Mouse (Mus musculus) stomach, postnatal 0 days (tissue): ENCODE measurements around the gene Tmem214. TPM values are rescaled to one million over a fixed set of nuclear protein-coding genes. Genes with fewer than 3 reads are reported as not detected.

ENCODE experiments used
- ATAC-seq: fragments of 200-750 bp; cut with Nextera tagmentation; 2 replicates; pipeline ENCODE4 v1.8.0; 2017; ENCODE audit not compliant: low FRiP score, low TSS enrichment
- DNase-seq: peaks from one replicate; pipeline ENCODE4 v3.0.0-alpha.2; 2016; ENCODE audit warnings: low spot score
- H3K27ac ChIP-seq: fragments of 300-500 bp; sonication (generic); replicated peaks from 2 replicates; pipeline ENCODE4 v1.5.1; 2014; ENCODE audit warnings: mild to moderate bottlenecking, control low read depth
- H3K27me3 ChIP-seq: fragments of 300-500 bp; sonication (generic); 2 replicates; pipeline ENCODE4 v1.6.1; 2014; ENCODE audit warnings: low read length; ENCODE audit not compliant: control insufficient read depth, insufficient read depth
- H3K36me3 ChIP-seq: fragments of 300-500 bp; sonication (generic); 2 replicates; pipeline ENCODE4 v1.6.1; 2014; ENCODE audit warnings: low read length, mixed read lengths; ENCODE audit not compliant: control insufficient read depth, insufficient read depth
- H3K4me1 ChIP-seq: fragments of 300-500 bp; sonication (generic); replicated peaks from 2 replicates; pipeline ENCODE4 v1.6.1; 2014; ENCODE audit warnings: antibody characterized with exemption; ENCODE audit not compliant: control insufficient read depth, insufficient read depth
- H3K4me2 ChIP-seq: fragments of 300-500 bp; sonication (generic); replicated peaks from 2 replicates; pipeline ENCODE4 v1.6.1; 2014; ENCODE audit warnings: low read depth, mild to moderate bottlenecking, control low read depth, moderate library complexity
- H3K4me3 ChIP-seq: fragments of 300-500 bp; sonication (generic); 2 replicates; pipeline ENCODE4 v1.5.1; 2014; ENCODE audit warnings: low read depth, low read length, control low read depth
- H3K9ac ChIP-seq: fragments of 300-500 bp; sonication (generic); 2 replicates; pipeline ENCODE4 v1.6.1; 2014; ENCODE audit warnings: mild to moderate bottlenecking, low read length, control low read depth, mixed read lengths
- H3K9me3 ChIP-seq: fragments of 300-500 bp; sonication (generic); 2 replicates; pipeline ENCODE4 v1.6.1; 2016; ENCODE audit warnings: low read length; ENCODE audit not compliant: control insufficient read depth
- CTCF ChIP-seq: IDR thresholded peaks from 2 replicates; pipeline ENCODE4 v1.5.1; 2016; ENCODE audit warnings: antibody characterized with exemption, low read depth, mild to moderate bottlenecking, moderate library complexity
- EP300 ChIP-seq: optimal IDR thresholded peaks from 2 replicates; pipeline ENCODE3; 2016; ENCODE audit warnings: antibody characterized with exemption
- WGBS: fragments of 180-500 bp; shearing (Covaris S2); extraction: QIAGEN DNeasy Blood & Tissue Kit; methylation state at CpG from one replicate; pipeline ENCODE4 v1.1.7; 2014; 5-methylcytosine and 5-hydroxymethylcytosine counted together
- polyA plus RNA-seq: library from polyadenylated mRNA; unstranded; fragments of >200 nt; fragmentation: Nextera tagmentation; extraction: Ambion mirVana; gene quantifications from 2 replicates; pipeline ENCODE4 v1.2.1, GENCODE M21; 2015

The Tmem214 gene
- polyA plus RNA-seq, 1 experiment from 2014 or later = 57.3 TPM

DNA sequence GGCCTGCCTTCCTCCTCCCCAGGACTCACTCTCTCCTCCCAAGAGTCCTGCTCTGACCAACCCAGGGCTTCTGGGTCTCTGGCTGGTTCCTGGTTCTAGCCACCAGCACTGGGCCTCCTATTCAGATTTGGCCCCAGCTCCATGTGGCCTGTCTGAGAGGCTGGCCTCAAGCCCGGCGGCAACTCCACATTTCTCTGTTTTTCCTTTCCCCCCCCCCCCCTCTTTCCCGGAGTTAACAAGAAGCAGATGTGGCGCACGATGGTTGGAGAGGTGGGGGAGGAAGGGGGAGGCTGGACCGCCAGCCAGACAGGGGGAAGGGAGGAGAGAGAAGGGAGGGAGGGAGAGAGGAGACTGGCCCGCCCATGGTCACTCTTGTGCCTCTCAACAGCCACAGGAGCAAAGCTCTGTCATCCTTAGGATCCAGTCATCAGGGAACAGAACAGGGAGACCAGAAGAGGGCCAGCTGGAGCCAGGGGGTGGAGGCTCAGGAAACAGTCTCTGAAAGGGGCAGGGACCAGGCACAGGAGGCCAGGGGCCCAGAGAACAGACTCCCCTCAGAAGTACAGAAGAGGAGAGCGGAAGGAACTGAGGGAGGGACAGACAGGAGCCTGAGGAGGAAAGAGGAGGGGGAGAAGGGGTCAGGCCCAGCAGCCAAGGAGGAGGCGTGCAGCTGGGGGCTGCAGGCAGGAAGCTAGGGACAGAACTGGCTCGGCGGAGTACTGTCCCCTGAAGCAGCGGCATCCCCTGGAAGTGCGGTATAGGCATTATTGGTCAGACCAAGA is 45.4 kb downstream of the Tmem214 start, which contains the start of gene Emilin1:
Gene Emilin1 (plus strand): TSS at position 343 of the 782 bp plus-strand sequence.
- no peaks in the 10 kb centered on the region for H3K9me3 ChIP-seq
- H3K27ac ChIP-seq = peak within 1 kb of the TSS; percentile 92
- TF ChIP-seq CTCF (peak; percentile 33; the same call in 1 of the 2 replicates), EP300 (no peak)
- peaks cover 14% of the 10 kb centered on the region for H3K4me1 ChIP-seq
- peak within 1 kb of the TSS; percentile 43 for H3K4me3 ChIP-seq
- peak within 1 kb of the TSS; percentile 75 for H3K4me2 ChIP-seq
- peaks cover 13% of the 10 kb centered on the region for H3K36me3 ChIP-seq
- H3K9ac ChIP-seq = peak within 1 kb of the TSS; percentile 67
- H3K27me3 ChIP-seq = no peaks in the 10 kb centered on the region
- ATAC-seq (peak; percentile 68), DNase-seq (peak; percentile 64)
- WGBS = 22% methylated on average over 13 of the region's 13 CpGs

DNA sequence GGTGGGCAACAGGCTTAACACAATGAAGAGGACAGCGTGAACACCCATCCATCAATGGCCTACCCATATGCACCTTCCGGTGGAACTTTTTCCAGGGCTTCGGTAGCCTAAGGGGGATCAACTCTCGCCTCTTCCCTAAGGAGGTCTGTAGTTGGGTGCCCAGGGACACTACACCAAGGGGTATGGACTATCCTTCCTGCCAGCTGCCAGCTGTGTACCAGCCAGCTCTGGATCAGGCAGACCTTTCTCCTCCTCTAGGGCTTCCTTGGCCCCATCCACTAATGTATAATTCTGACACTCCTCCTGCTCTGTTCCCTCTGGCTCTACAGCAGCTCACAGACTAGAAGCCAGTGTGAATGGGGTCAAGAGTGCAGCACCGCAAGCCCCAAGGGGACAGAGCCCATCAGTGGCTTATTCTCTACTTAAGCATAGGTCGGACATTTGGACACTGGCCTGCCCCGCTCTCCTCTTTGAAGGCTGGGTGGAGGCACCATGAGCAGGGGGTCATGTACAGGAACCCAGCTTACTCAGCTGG is 46.4 kb downstream of the Tmem214 start:
- H3K27ac ChIP-seq = peak overlapping the region; percentile 92

DNA sequence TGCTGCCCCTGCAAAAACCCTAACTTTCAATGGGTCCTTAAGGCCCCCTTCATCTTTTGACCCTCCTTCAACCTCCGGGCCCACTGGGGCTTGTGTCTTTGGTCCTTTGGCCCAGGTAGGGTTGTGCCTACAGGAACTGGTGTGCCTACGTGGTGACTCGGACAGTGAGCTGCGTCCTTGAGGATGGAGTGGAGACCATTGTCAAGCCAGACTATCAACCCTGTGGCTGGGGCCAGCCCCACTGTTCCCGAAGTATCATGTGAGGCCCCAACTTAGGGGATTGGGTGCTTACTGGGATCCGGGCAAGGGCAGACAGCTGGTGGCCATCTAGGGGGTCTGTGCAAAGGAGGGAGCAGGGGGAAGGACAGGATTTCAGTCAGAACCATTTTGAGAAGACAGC is 47.0 kb downstream of the Tmem214 start:
- WGBS = 31% methylated on average over 6 of the region's 6 CpGs
- H3K9ac ChIP-seq = peak overlapping the region; percentile 67
- H3K4me3 ChIP-seq = peak overlapping the region; percentile 43
- peak overlapping the region; percentile 92 for H3K27ac ChIP-seq
- DNase-seq (no peak), ATAC-seq (no peak)
- TF ChIP-seq EP300 (no peak), CTCF (no peak)
- H3K27me3 ChIP-seq = no peaks in the 10 kb centered on the region
- no peaks in the 10 kb centered on the region for H3K9me3 ChIP-seq
- H3K4me2 ChIP-seq = peak overlapping the region; percentile 75
- H3K36me3 ChIP-seq = peaks cover 16% of the 10 kb centered on the region
- peaks cover 8% of the 10 kb centered on the region for H3K4me1 ChIP-seq

More for the DNA sequence above, 46.4 kb downstream of the Tmem214 start:
- ATAC-seq (no peak), DNase-seq (no peak)
- Histone ChIP-seq H3K4me2 (peak overlapping the region; percentile 75), H3K9ac (peak overlapping the region; percentile 67), H3K9me3 (no peaks in the 10 kb centered on the region), H3K4me3 (peak overlapping the region; percentile 43), H3K36me3 (peaks cover 15% of the 10 kb centered on the region), H3K27me3 (no peaks in the 10 kb centered on the region), H3K4me1 (peaks cover 9% of the 10 kb centered on the region)
- 35% methylated on average over 7 of the region's 7 CpGs for WGBS
- no peak for TF ChIP-seq CTCF
- no peak for TF ChIP-seq EP300

DNA sequence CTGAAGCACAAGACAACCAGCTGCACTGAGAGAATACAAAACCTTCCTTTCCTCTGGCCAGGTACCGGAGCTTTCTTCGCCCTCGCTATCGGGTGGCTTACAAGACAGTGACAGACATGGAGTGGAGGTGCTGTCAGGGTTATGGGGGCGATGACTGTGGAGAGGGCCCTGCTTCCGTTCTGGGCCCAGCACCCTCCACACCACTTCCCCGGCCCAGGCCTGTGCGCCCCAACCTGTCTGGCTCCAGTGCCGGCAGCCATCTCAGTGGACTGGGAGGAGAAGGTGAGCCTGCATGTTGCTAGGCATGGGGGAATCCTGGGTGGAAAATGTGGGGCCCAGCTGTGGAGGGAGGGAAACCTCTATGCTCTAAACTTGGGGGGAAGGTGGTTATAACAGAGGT is 47.6 kb downstream of the Tmem214 start:
- peak; percentile 10; the same call in 1 of the 2 replicates for ATAC-seq
- 37% methylated on average over 9 of the region's 9 CpGs for WGBS
- H3K9me3 ChIP-seq = no peaks in the 10 kb centered on the region
- H3K27ac ChIP-seq = peak overlapping the region; percentile 92
- DNase-seq = no peak
- peak overlapping the region; percentile 75 for H3K4me2 ChIP-seq
- H3K27me3 ChIP-seq = no peaks in the 10 kb centered on the region
- peak overlapping the region; percentile 67 for H3K9ac ChIP-seq
- TF ChIP-seq EP300 (no peak), CTCF (no peak)
- peaks cover 16% of the 10 kb centered on the region for H3K36me3 ChIP-seq
- H3K4me1 ChIP-seq = peaks cover 8% of the 10 kb centered on the region
- H3K4me3 ChIP-seq = peak overlapping the region; percentile 43

DNA sequence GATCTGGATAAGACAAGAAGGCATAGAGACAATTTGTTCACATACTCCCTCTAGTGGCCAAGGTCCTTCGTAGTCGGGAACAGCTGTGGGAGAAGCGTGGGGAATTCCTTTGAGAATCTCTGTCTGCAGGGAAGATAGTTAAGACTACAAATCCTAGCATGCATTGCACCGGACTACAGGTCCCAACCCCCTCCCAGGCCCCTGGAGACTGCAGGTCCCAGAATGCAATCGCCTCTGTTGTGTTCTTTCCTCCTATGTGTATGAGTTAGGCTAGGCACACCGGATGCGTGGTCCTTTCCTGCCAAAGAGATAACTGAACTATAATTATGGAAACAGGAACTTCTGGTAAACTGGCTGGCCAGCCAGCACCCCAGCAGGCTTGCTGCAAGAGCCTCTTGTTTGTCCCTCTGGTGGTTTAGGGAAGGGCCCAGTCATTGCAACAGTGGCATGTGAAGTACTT is 48.2 kb downstream of the Tmem214 start:
- no peak overlapping the region for H3K9ac ChIP-seq
- H3K9me3 ChIP-seq = no peaks in the 10 kb centered on the region
- TF ChIP-seq EP300 (no peak), CTCF (peak; percentile 85)
- WGBS = 1% methylated on average over 7 of the region's 7 CpGs
- DNase-seq = peak; percentile 83
- H3K27ac ChIP-seq = 0 out of 2 replicates have a peak overlapping the region, but pooled peaks have one; percentile 31
- H3K4me1 ChIP-seq = peaks cover 8% of the 10 kb centered on the region
- ATAC-seq = peak; percentile 82
- H3K27me3 ChIP-seq = no peaks in the 10 kb centered on the region
- H3K4me2 ChIP-seq = peak overlapping the region; percentile 75
- H3K36me3 ChIP-seq = peaks cover 16% of the 10 kb centered on the region
- H3K4me3 ChIP-seq = peak overlapping the region; percentile 43

DNA sequence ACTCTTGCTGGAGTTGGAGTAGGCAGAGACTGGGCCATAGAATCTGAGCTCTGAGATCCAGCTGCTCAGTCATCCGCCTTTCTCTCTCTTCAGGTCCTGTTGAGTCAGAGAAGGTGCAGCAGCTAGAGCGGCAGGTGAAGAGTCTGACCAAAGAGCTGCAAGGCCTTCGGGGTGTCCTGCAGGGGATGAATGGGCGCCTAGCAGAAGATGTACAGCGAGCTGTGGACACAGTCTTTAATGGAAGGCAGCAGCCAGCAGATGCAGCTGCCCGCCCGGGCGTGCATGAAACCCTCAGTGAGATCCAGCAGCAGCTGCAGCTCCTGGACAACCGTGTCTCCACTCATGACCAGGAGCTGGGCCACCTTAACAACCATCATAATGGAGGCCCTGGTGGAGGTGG is 49.0 kb downstream of the Tmem214 start:
- no peak for ATAC-seq
- Histone ChIP-seq H3K4me2 (no peak overlapping the region), H3K9ac (no peak overlapping the region), H3K27ac (no peak overlapping the region), H3K36me3 (peaks cover 16% of the 10 kb centered on the region), H3K27me3 (no peaks in the 10 kb centered on the region), H3K9me3 (no peaks in the 10 kb centered on the region), H3K4me1 (peaks cover 8% of the 10 kb centered on the region), H3K4me3 (no peak overlapping the region)
- TF ChIP-seq EP300 (no peak), CTCF (no peak)
- 94% methylated on average over 9 of the region's 9 CpGs for WGBS
- no peak for DNase-seq
